Comparison of ENCODE assay signal across 9 mouse cellular contexts in the genomic region with DNA sequence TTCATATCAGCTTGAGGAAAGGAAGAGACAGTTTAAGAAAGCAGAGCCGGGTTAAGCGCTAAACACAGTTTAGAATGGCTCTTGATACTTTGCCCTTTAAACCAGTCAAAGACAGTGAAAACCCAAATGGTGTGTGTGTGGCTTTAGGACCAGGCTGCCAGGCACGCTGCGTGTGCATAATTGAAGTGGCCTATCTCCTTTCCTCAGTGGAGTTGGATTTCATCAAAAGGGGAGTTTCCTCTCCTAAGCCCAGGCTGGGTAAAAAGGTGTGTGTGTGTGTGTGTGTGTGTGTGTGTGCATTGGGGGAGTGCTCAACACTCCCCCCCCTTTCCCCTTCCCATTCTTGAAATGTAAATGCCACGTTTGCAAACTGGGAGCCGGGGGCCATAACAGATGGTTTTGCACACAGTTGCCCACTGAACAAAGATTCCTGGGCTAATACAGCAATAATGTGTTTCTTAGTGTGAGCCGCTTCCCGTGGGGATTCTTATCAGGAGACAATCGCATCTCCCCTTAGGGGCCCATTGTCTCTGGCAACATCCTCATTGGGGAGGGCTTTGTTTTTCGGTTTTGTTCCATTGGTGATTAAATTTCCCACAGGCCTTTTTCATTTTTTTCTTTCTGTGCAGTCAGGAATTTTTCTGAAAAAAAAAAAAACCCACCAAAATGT. TPM values are rescaled to one million over a fixed set of nuclear protein-coding genes. Genes with fewer than 3 reads are reported as not detected.
A peak's percentile ranks its signal among the peaks of the same experiment; 100 is the strongest.
DNase-seq lines count a peak whose midpoint lies in the region; ATAC-seq and TF ChIP-seq lines count a peak whose summit lies in the region.
"Had no signal": no experiment of that assay in that cellular context is flagged by ENCODE, and none has a peak within 500 bp of the region (broad histone marks: within the 10 kb centered on the region; RNA-seq: fewer than 3 reads in every experiment).

No protein-coding gene starts in this region.

- H3K27ac ChIP-seq in layer of hippocampus, adult 2 months, result peak overlapping the region; percentile 94
- peak overlapping the region; percentile 87 for H3K27ac ChIP-seq in kidney, embryonic 15.5 days
- H3K27ac ChIP-seq in neural tube, embryonic 12.5 days, result no peak overlapping the region

- peak overlapping the region; percentile 41 for H3K4me2 ChIP-seq in kidney, embryonic 15.5 days
- peak overlapping the region; percentile 94 for H3K4me2 ChIP-seq in neural tube, embryonic 12.5 days (replicated peaks)

- TF ChIP-seq CTCF in layer of hippocampus, adult 2 months (conservative IDR thresholded peaks at IDR 0.05), result no peak

- no peak for DNase-seq in layer of hippocampus, adult 2 months (ENCODE audit: low spot score in 2 of 2)
- no peak for DNase-seq in layer of hippocampus, postnatal 36 days
- DNase-seq in heart, adult 18-20 months, result peak; percentile 43 to 54
- no peak for DNase-seq in c-Kit-positive CD71-positive TER-119-positive erythroid progenitor cells, embryonic 14.5 days (ENCODE audit: low spot score)
- DNase-seq in spleen, postnatal 14 days (ENCODE audit: low spot score in 2 of 2), result no peak
- DNase-seq: gastrocnemius, postnatal 36 days had no signal

- H3K36me3 ChIP-seq in kidney, embryonic 15.5 days, result no peaks in the 10 kb centered on the region
- H3K36me3 ChIP-seq in neural tube, embryonic 12.5 days, result no peaks in the 10 kb centered on the region

- H3K27me3 ChIP-seq in kidney, embryonic 15.5 days, result peaks cover 5% of the 10 kb centered on the region; the same call in 1 of the 2 replicates
- H3K27me3 ChIP-seq in neural tube, embryonic 12.5 days (replicated peaks), result 0 out of 2 replicates have a peak, but pooled peaks cover 2% of the 10 kb centered on the region

- no peak overlapping the region for H3K9ac ChIP-seq in kidney, embryonic 15.5 days
- peak overlapping the region; percentile 36; the same call in 1 of the 2 replicates for H3K9ac ChIP-seq in neural tube, embryonic 12.5 days

- ATAC-seq in kidney, embryonic 15.5 days (replicated peaks; ENCODE audit: low FRiP score), result no peak
- ATAC-seq in neural tube, embryonic 12.5 days (ENCODE audit: low FRiP score, low read depth), result no peak; the same call in 1 of the 2 replicates
- no peak for ATAC-seq in megakaryocyte, adult 5-6 weeks (ENCODE audit: poor library complexity, severe bottlenecking)

- WGBS in kidney, embryonic 15.5 days, result 9% methylated on average over 10 of the region's 10 CpGs
- 10% methylated on average over 10 of the region's 10 CpGs for WGBS in neural tube, embryonic 12.5 days

- peaks cover 45% of the 10 kb centered on the region for H3K4me1 ChIP-seq in kidney, embryonic 15.5 days
- H3K4me1 ChIP-seq in neural tube, embryonic 12.5 days, result peaks cover 38% of the 10 kb centered on the region

- peak overlapping the region; percentile 94 for H3K4me3 ChIP-seq in layer of hippocampus, adult 2 months
- H3K4me3 ChIP-seq in kidney, embryonic 15.5 days (replicated peaks), result peak overlapping the region; percentile 19
- no peak overlapping the region for H3K4me3 ChIP-seq in neural tube, embryonic 12.5 days

- H3K9me3 ChIP-seq in kidney, embryonic 15.5 days (replicated peaks), result no peaks in the 10 kb centered on the region
- H3K9me3 ChIP-seq in neural tube, embryonic 12.5 days, result no peaks in the 10 kb centered on the region

RNA-seq across cellular contexts. Expression of a gene that starts 2.3 kb away (rescaled TPM):
- total RNA-seq in layer of hippocampus, adult 2 months (2021), result 100 to 1,000 TPM; 127 to 140 TPM
- total RNA-seq in layer of hippocampus, postnatal 36 days (2021), result 100 to 1,000 TPM; 119 to 142 TPM
- 100 to 1,000 TPM; 237 to 240 TPM for total RNA-seq in heart, adult 18-20 months (2021)
- 35.1 and 39.1 TPM in 2 replicates for polyA plus RNA-seq in kidney, embryonic 15.5 days (2015; fragmentation: Nextera tagmentation; extraction: Ambion mirVana)
- 59.8 and 63.7 TPM in 2 replicates for polyA plus RNA-seq in neural tube, embryonic 12.5 days (2016; fragmentation: Nextera tagmentation; extraction: Ambion mirVana)
- total RNA-seq in megakaryocyte, adult 5-6 weeks (2015), result 0.07 and 0.32 TPM in 2 replicates
- total RNA-seq in megakaryocyte, adult 5-6 weeks (2017), result 0.20 TPM in 1 of 2 replicates, not detected in the other

Comparison
In these comparisons a context has a peak if more than half of its experiments do, and no peak if none do; other contexts are left out.
1. DNase-seq: peak in heart, adult 18-20 months (2 of 2); none in layer of hippocampus, adult 2 months (0 of 2), layer of hippocampus, postnatal 36 days (0 of 2), c-Kit-positive CD71-positive TER-119-positive erythroid progenitor cells, embryonic 14.5 days (single experiment) and spleen, postnatal 14 days (0 of 2).
2. RNA of a gene that starts 2.3 kb away (total RNA-seq): 237 to 240 TPM in heart, adult 18-20 months, 119 to 142 TPM in layer of hippocampus, postnatal 36 days and 127 to 140 TPM in layer of hippocampus, adult 2 months; 0.07 to 0.32 TPM in megakaryocyte, adult 5-6 weeks; every median in the first group is over 10 times any median in the second.